Mouse (Mus musculus) intestine, postnatal 0 days (tissue): ENCODE results near the gene Dalrd3. TPM values are rescaled to one million over a fixed set of nuclear protein-coding genes. Genes with fewer than 3 reads are reported as not detected.
A peak's percentile ranks its signal among the peaks of the same experiment; 100 is the strongest.

Experiments
- ATAC-seq: fragments of 200-750 bp; cut with Nextera tagmentation; 2 replicates; pipeline ENCODE4 v1.8.0; 2017; ENCODE audit warnings: mild to moderate bottlenecking, moderate TSS enrichment, moderate library complexity
- H3K27ac ChIP-seq: fragments of 300-500 bp; sonication (generic); 2 replicates; pipeline ENCODE4 v1.5.1; 2014; ENCODE audit warnings: mild to moderate bottlenecking, low read depth, low read length, moderate library complexity
- H3K27me3 ChIP-seq: fragments of 300-500 bp; sonication (generic); replicated peaks from 2 replicates; pipeline ENCODE4 v1.6.1; 2014; ENCODE audit warnings: low read length, mixed read lengths; ENCODE audit not compliant: control insufficient read depth, insufficient read depth
- H3K36me3 ChIP-seq: fragments of 300-500 bp; sonication (generic); 2 replicates; pipeline ENCODE4 v1.6.1; 2014; ENCODE audit warnings: mild to moderate bottlenecking, moderate library complexity; ENCODE audit not compliant: control insufficient read depth, insufficient read depth
- H3K4me1 ChIP-seq: fragments of 300-500 bp; sonication (generic); replicated peaks from 2 replicates; pipeline ENCODE4 v1.6.1; 2014; ENCODE audit warnings: antibody characterized with exemption, low read length, mixed read lengths; ENCODE audit not compliant: control insufficient read depth, insufficient read depth
- H3K4me2 ChIP-seq: fragments of 300-500 bp; sonication (generic); replicated peaks from 2 replicates; pipeline ENCODE4 v1.6.1; 2014; ENCODE audit warnings: low read depth, mild to moderate bottlenecking, moderate library complexity
- H3K4me3 ChIP-seq: fragments of 300-500 bp; sonication (generic); 2 replicates; pipeline ENCODE4 v1.5.1; 2014; ENCODE audit warnings: low read depth, low read length
- H3K9ac ChIP-seq: fragments of 300-500 bp; sonication (generic); 2 replicates; pipeline ENCODE4 v1.6.1; 2014; ENCODE audit warnings: mild to moderate bottlenecking, low read depth, low read length
- H3K9me3 ChIP-seq: fragments of 300-500 bp; sonication (generic); 2 replicates; pipeline ENCODE4 v1.6.1; 2016; ENCODE audit warnings: mixed run types; ENCODE audit not compliant: control insufficient read depth
- CTCF ChIP-seq: sonication (generic); IDR thresholded peaks from 2 replicates; pipeline ENCODE4 v1.5.1; 2016; ENCODE audit warnings: low read depth, mild to moderate bottlenecking, control low read depth, antibody characterized with exemption, moderate library complexity
- WGBS: fragments of 180-500 bp; shearing (Covaris S2); extraction: QIAGEN DNeasy Blood & Tissue Kit; methylation state at CpG from one replicate; pipeline ENCODE4 v1.1.7; 2014; 5-methylcytosine and 5-hydroxymethylcytosine counted together
- polyA plus RNA-seq: library from polyadenylated mRNA; unstranded; fragments of >200 nt; fragmentation: Nextera tagmentation; extraction: Ambion mirVana; gene quantifications from 2 replicates; pipeline ENCODE4 v1.2.1, GENCODE M21; 2015

Gene Dalrd3
- polyA plus RNA-seq, 1 experiment from 2014 or later = 38.3 TPM

DNA sequence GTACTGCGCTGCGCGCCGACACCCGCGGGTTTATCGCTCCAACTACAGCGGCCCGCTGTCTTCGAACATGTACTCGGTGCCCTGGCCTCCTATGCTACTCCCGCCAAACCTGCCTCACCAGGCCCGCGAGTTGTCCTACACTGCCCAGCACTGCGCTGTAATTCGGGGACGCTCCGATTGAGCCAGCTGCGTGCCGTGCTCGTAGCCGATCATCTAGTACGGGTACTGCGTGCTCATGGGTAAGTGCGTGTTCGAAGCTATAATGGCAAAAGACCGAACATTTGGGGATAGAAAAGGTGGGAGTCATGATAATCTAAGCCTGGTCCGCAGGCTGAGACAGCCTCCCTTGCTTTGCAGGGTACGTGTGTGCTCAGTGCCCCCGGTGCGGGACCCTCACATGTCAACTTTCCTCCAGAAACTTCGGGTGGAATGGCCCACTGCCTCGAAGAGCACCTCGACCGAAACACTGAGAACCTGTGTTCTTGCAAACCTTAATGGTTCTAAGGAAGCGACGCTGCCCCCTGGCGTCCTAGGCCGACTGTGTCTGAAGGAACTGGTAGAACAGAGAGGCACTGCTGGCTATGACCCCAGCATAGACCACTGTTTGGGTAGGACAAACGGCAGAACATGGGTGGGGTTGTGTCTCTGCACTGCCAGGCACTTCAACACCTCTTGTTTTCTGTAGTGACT lies 666 bp downstream of the Dalrd3 start:
- peak overlapping the region; percentile 98 for H3K4me2 ChIP-seq
- ATAC-seq = no peak
- H3K9ac ChIP-seq = peak overlapping the region; percentile 45; the same call in 1 of the 2 replicates
- under 1% methylated on average over 40 of the region's 40 CpGs for WGBS
- peak overlapping the region; percentile 65 for H3K4me3 ChIP-seq
- H3K4me1 ChIP-seq = peaks cover 12% of the 10 kb centered on the region; the same call in 1 of the 2 replicates
- TF ChIP-seq CTCF = peak; percentile 86
- no peaks in the 10 kb centered on the region for H3K27me3 ChIP-seq
- peaks cover 33% of the 10 kb centered on the region for H3K36me3 ChIP-seq
- H3K27ac ChIP-seq = peak overlapping the region; percentile 42; the same call in 1 of the 2 replicates
- no peaks in the 10 kb centered on the region for H3K9me3 ChIP-seq

DNA sequence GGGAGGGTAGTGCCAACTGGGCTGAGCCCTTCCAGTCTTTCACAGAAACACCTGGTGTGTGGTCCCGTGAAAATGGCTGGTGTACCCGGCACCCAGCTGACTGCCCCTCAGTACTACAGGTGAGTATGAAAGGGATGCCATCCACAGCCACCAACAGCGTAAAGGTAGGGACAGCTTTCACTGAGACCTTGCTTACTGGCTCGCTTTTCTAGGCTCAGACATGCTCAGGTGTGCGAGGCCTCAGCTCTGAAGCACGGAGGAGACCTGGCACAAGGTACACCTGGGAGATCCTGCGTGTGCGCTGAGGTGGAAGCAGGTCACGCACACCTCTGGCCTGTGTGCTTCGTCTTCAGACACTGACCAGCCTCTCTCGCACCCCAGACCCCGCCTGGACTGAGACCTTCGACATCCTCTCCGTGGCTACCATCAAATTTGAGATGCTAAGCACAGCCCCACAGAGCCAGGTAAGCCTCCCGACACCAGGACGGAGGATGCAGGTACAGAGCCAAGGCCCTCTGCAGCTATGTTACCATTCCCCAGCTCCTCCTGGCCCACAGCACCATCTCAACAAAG lies 1.8 kb downstream of the Dalrd3 start:
- no peak overlapping the region for H3K4me3 ChIP-seq
- no peaks in the 10 kb centered on the region for H3K27me3 ChIP-seq
- no peak for TF ChIP-seq CTCF
- ATAC-seq = no peak
- H3K9ac ChIP-seq = no peak overlapping the region
- 93% methylated on average over 16 of the region's 16 CpGs for WGBS
- peaks cover 45% of the 10 kb centered on the region for H3K36me3 ChIP-seq
- peaks cover 10% of the 10 kb centered on the region; the same call in 1 of the 2 replicates for H3K4me1 ChIP-seq
- H3K9me3 ChIP-seq = no peaks in the 10 kb centered on the region
- H3K4me2 ChIP-seq = no peak overlapping the region
- no peak overlapping the region for H3K27ac ChIP-seq

DNA sequence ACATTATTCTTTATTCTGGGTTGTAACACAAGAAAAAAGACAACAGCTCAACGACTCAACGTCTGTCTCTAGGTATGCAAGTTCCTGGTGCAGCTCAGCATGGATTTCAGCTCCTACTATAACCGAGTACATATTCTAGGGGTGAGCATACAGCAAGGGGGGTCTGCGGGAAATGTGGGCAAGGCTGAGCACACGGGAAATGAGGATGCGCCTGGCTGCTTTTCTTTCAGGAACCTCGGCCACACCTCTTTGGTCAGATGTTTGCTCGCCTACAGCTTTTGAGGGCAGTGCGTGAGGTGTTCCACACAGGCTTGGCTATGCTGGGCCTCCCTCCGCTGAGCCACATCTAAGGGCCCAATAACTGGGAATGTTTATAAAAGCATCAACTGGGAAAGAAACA lies 2.6 kb downstream of the Dalrd3 start:
- H3K4me1 ChIP-seq = peaks cover 10% of the 10 kb centered on the region; the same call in 1 of the 2 replicates
- H3K4me3 ChIP-seq = no peak overlapping the region
- no peaks in the 10 kb centered on the region for H3K9me3 ChIP-seq
- WGBS = 73% methylated on average over 10 of the region's 10 CpGs
- TF ChIP-seq CTCF = no peak
- H3K27ac ChIP-seq = no peak overlapping the region
- no peak overlapping the region for H3K9ac ChIP-seq
- H3K27me3 ChIP-seq = no peaks in the 10 kb centered on the region
- no peak overlapping the region for H3K4me2 ChIP-seq
- H3K36me3 ChIP-seq = peaks cover 45% of the 10 kb centered on the region
- ATAC-seq = no peak

DNA sequence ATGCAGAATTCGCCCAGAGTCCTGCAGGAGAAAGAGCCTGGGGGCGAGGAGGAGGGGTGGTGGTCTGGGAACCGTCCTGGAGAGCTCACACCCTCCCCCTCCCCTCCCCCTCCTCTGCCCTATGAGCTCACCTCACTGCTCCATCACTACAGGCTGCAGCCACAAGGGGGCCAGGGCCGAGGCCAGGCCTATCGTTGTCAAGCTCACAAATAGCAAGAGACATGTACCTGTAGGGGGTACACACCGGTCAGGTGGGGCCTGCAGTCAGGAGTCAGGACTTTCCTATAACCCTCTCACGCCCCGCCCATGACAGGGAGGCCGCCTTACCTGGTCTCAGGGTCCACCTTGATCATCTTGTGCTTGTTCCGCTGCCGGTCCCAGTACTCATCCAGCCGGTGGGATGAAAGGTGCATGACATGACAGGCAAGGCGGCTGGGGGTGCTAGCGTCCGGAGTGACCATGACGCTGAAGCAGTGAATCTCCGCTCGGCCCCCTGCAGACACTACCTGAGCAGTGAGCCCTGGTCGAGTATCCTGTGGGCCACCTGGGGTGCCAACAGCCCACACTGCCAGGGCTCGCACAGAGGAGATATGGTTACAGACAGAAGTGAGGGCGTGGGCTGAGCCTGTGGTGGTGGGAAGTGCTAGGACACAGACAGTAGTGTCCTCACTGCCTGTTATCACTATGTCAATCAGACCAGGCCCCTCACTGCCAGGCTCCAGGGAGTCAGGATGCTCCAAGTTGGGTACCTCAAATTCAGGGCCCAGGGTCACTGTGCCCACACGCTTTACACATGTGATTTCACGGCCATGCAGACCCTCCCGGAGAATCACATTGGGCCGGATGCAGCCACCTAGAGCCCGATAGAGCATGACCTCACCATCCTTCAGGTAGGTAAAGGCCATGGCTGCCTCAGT lies 4.3 kb downstream of the Dalrd3 start:
- H3K9me3 ChIP-seq = no peaks in the 10 kb centered on the region
- no peak for ATAC-seq
- no peaks in the 10 kb centered on the region for H3K27me3 ChIP-seq
- peaks cover 45% of the 10 kb centered on the region for H3K36me3 ChIP-seq
- TF ChIP-seq CTCF = peak; percentile 82
- H3K4me3 ChIP-seq = no peak overlapping the region
- no peak overlapping the region for H3K4me2 ChIP-seq
- H3K9ac ChIP-seq = no peak overlapping the region
- H3K27ac ChIP-seq = no peak overlapping the region
- 62% methylated on average over 25 of the region's 26 CpGs for WGBS
- H3K4me1 ChIP-seq = 0 out of 2 replicates have a peak, but pooled peaks cover 3% of the 10 kb centered on the region

DNA sequence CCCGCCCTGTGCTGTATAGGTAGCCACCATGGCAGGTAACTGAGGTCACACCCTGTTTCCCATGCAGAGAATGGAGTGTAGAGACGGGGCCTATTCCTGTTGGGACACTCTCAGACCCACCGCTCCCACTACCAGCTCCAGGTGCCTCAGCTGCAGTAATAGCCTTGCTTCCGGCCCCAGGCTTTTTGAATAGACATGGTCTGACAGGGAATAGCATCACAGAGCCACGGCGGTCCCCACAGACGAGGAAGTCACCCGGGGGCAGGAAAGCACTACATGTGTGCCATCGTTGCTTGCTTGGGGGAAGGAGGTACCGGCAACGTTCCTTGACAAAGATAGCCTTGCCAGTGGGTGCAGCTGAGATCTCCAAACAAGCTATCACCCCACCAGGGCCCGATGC lies 5.2 kb downstream of the Dalrd3 start:
- no peak overlapping the region for H3K4me3 ChIP-seq
- no peak overlapping the region for H3K27ac ChIP-seq
- no peaks in the 10 kb centered on the region for H3K4me1 ChIP-seq
- H3K36me3 ChIP-seq = peaks cover 45% of the 10 kb centered on the region
- no peak for TF ChIP-seq CTCF
- WGBS = 83% methylated on average over 12 of the region's 12 CpGs
- no peak overlapping the region for H3K4me2 ChIP-seq
- H3K9ac ChIP-seq = no peak overlapping the region
- no peaks in the 10 kb centered on the region for H3K27me3 ChIP-seq
- ATAC-seq = no peak
- no peaks in the 10 kb centered on the region for H3K9me3 ChIP-seq
